Mouse (Mus musculus) frontal cortex, postnatal 10 days (tissue): ENCODE data around the gene Slc4a1ap.

Source experiments
- DNase-seq, 2 experiments: peaks; one replicate each; pipeline ENCODE4 v3.0.0; 2022; ENCODE audit warnings: low spot score in 2 of 2, mixed read lengths in 1 of 2

Gene Slc4a1ap

DNA sequence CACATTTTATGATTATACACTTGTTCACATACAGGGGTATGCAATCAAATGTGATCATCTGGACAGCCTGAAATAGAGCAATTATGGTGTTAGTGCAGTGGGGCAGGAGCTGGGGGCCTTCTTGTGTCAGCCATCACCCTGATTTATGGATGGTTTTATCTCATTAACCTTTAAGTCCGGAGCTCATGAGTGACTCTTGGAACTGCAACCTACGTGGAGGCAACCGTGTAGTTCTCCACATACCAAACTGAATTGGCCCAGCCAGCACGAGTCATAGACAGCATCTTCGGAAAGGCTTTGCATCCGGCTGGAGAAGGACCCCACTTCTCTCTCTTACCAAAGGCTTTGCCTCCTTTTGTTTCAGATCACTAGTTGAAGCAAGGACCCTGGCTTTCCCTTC lies 77.0 kb downstream of the Slc4a1ap start:
- no peak for DNase-seq

GRCm38 (mm10) chr5:31606151-31606550 lies 79.4 kb downstream of the Slc4a1ap start:
- DNase-seq: no peak
